Mouse (Mus musculus): Measurements from ENCODE around the gene Neurl3. TPM values are rescaled to one million over a fixed set of nuclear protein-coding genes. Genes with fewer than 3 reads are reported as not detected.

Gene Neurl3
- total RNA-seq, 1 experiment = 0.18 TPM

- TF ChIP-seq HCFC1 (IDR thresholded peaks at IDR 0.05; ENCODE audit: borderline replicate concordance, insufficient read depth, low read length) = no peak
- no peak for TF ChIP-seq MAFK (IDR thresholded peaks at IDR 0.05; ENCODE audit: insufficient read depth, low read depth, low read length)
- TF ChIP-seq ZNF384 (IDR thresholded peaks at IDR 0.05; ENCODE audit: low read depth, low read length) = no peak
- no peak for TF ChIP-seq ZC3H11A (IDR thresholded peaks at IDR 0.05; ENCODE audit: borderline replicate concordance, low read depth, low read length)
- no peak for TF ChIP-seq CHD2 (IDR thresholded peaks at IDR 0.05; ENCODE audit: low read depth, low read length)
- in situ Hi-C loops (cut with MboI; ENCODE audit: low sequenced_read_pairs in 2 of 2, unreplicated experiment in 2 of 2) = no loop called here
- Histone ChIP-seq H3K36me3 (ENCODE audit: control insufficient read depth, insufficient read depth, low read length, poor library complexity, severe bottlenecking) (no peaks in the 10 kb centered on the region), H3K9me3 (ENCODE audit: control insufficient read depth, insufficient read depth, low read depth, low read length) (no peaks in the 10 kb centered on the region), H3K9ac (ENCODE audit: insufficient read depth, low read depth, low read length, poor library complexity, severe bottlenecking) (no peak overlapping the region), H3K27ac (ENCODE audit: insufficient read depth, low read depth, low read length, poor library complexity, severe bottlenecking) (no peak overlapping the region), H3K4me1 (ENCODE audit: control insufficient read depth in 2 of 2, insufficient read depth in 2 of 2, low read length in 2 of 2, poor library complexity in 1 of 2) (no peaks in the 10 kb centered on the region), H3K4me3 (ENCODE audit: insufficient read depth in 1 of 2, low read depth in 1 of 2, low read length in 2 of 2, poor library complexity in 1 of 2, severe bottlenecking in 1 of 2) (no peak overlapping the region)
- no peak for DNase-seq (ENCODE audit: low read depth, low spot score)
These were observed 14.1 kb downstream of the Neurl3 start for GRCm38 (mm10) chr1:36260418-36260817.

DNA sequence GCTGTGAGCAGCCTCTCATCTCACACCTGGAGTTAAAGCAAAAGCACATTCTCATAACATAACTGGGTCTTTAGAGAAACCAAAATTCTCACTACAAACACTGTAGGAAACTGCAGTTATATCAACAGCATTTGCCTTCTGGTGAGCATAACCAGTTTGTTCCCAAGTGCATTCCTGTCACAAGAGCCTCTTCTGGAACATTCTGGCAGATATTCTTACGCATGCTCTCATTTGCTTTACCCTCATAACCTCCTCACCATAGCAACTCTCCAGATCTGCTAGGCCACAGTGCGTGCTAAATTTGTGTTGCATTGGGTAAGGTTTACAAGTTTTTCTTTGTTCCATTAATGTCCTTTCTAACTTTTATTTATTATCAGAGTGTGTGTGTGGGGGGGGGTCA, 15.2 kb downstream of the Neurl3 start:
- in situ Hi-C loops (cut with MboI; ENCODE audit: low sequenced_read_pairs in 2 of 2, unreplicated experiment in 2 of 2) = no loop called here

GRCm38 (mm10) chr1:36258631-36259030, 15.8 kb downstream of the Neurl3 start:
- no peak overlapping the region for H3K27ac ChIP-seq (ENCODE audit: insufficient read depth, low read depth, low read length, poor library complexity, severe bottlenecking)

More for the DNA sequence above, 15.2 kb downstream of the Neurl3 start:
- TF ChIP-seq ZNF384 (IDR thresholded peaks at IDR 0.05; ENCODE audit: low read depth, low read length) (no peak), MAFK (IDR thresholded peaks at IDR 0.05; ENCODE audit: insufficient read depth, low read depth, low read length) (no peak), HCFC1 (IDR thresholded peaks at IDR 0.05; ENCODE audit: borderline replicate concordance, insufficient read depth, low read length) (no peak), ZC3H11A (IDR thresholded peaks at IDR 0.05; ENCODE audit: borderline replicate concordance, low read depth, low read length) (no peak), CHD2 (IDR thresholded peaks at IDR 0.05; ENCODE audit: low read depth, low read length) (no peak)
- H3K9me3 ChIP-seq (ENCODE audit: control insufficient read depth, insufficient read depth, low read depth, low read length) = no peaks in the 10 kb centered on the region
- H3K36me3 ChIP-seq (ENCODE audit: control insufficient read depth, insufficient read depth, low read length, poor library complexity, severe bottlenecking) = no peaks in the 10 kb centered on the region
- H3K4me1 ChIP-seq (ENCODE audit: control insufficient read depth in 2 of 2, insufficient read depth in 2 of 2, low read length in 2 of 2, poor library complexity in 1 of 2) = peaks cover 0 to 3% of the 10 kb centered on the region in 2 experiments; a peak in 1 of 4 replicates
- H3K4me3 ChIP-seq (ENCODE audit: insufficient read depth in 1 of 2, low read depth in 1 of 2, low read length in 2 of 2, poor library complexity in 1 of 2, severe bottlenecking in 1 of 2) = no peak overlapping the region
- H3K27ac ChIP-seq (ENCODE audit: insufficient read depth, low read depth, low read length, poor library complexity, severe bottlenecking) = no peak overlapping the region
- no peak overlapping the region for H3K9ac ChIP-seq (ENCODE audit: insufficient read depth, low read depth, low read length, poor library complexity, severe bottlenecking)
- DNase-seq (ENCODE audit: low read depth, low spot score) = no peak

DNA sequence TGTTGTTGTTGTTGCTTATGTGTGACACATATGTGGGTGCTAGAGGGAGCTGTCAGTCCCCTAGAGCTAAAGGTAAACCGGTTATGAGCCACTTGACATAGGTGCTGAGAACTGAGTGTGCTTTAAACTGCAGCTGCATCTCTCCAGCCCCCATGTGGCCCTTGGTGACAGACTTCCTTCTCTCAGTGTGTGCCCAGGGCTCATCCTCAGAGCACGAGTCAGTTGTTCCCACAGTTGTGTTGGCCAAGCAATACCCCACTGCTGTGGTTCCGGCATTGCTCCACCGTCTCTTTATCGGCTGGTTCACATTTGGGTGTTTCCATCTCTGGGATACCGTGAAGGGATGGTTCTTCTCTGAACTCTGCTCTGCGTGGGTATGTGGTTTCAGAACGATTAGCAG, 17.2 kb downstream of the Neurl3 start:
- in situ Hi-C loops (cut with MboI; ENCODE audit: low sequenced_read_pairs in 2 of 2, unreplicated experiment in 2 of 2) = no loop called here
- H3K9me3 ChIP-seq (ENCODE audit: control insufficient read depth, insufficient read depth, low read depth, low read length) = no peaks in the 10 kb centered on the region
- DNase-seq (ENCODE audit: low read depth, low spot score) = no peak
- peaks cover 0 to 3% of the 10 kb centered on the region in 2 experiments; a peak in 1 of 4 replicates for H3K4me1 ChIP-seq (ENCODE audit: control insufficient read depth in 2 of 2, insufficient read depth in 2 of 2, low read length in 2 of 2, poor library complexity in 1 of 2)
- no peak overlapping the region for H3K4me3 ChIP-seq (ENCODE audit: insufficient read depth in 1 of 2, low read depth in 1 of 2, low read length in 2 of 2, poor library complexity in 1 of 2, severe bottlenecking in 1 of 2)
- TF ChIP-seq CHD2 (IDR thresholded peaks at IDR 0.05; ENCODE audit: low read depth, low read length) (no peak), MAFK (IDR thresholded peaks at IDR 0.05; ENCODE audit: insufficient read depth, low read depth, low read length) (no peak), HCFC1 (IDR thresholded peaks at IDR 0.05; ENCODE audit: borderline replicate concordance, insufficient read depth, low read length) (no peak), ZNF384 (IDR thresholded peaks at IDR 0.05; ENCODE audit: low read depth, low read length) (no peak)
- no peak overlapping the region for H3K27ac ChIP-seq (ENCODE audit: insufficient read depth, low read depth, low read length, poor library complexity, severe bottlenecking)
- no peaks in the 10 kb centered on the region for H3K36me3 ChIP-seq (ENCODE audit: control insufficient read depth, insufficient read depth, low read length, poor library complexity, severe bottlenecking)
- no peak overlapping the region for H3K9ac ChIP-seq (ENCODE audit: insufficient read depth, low read depth, low read length, poor library complexity, severe bottlenecking)

More at GRCm38 (mm10) chr1:36258631-36259030, 15.8 kb downstream of the Neurl3 start:
- Histone ChIP-seq H3K4me3 (ENCODE audit: insufficient read depth in 1 of 2, low read depth in 1 of 2, low read length in 2 of 2, poor library complexity in 1 of 2, severe bottlenecking in 1 of 2) (no peak overlapping the region), H3K9ac (ENCODE audit: insufficient read depth, low read depth, low read length, poor library complexity, severe bottlenecking) (no peak overlapping the region), H3K9me3 (ENCODE audit: control insufficient read depth, insufficient read depth, low read depth, low read length) (no peaks in the 10 kb centered on the region), H3K4me1 (ENCODE audit: control insufficient read depth in 2 of 2, insufficient read depth in 2 of 2, low read length in 2 of 2, poor library complexity in 1 of 2) (peaks cover 0 to 3% of the 10 kb centered on the region in 2 experiments; a peak in 1 of 4 replicates), H3K36me3 (ENCODE audit: control insufficient read depth, insufficient read depth, low read length, poor library complexity, severe bottlenecking) (no peaks in the 10 kb centered on the region)
- in situ Hi-C loops (cut with MboI; ENCODE audit: low sequenced_read_pairs in 2 of 2, unreplicated experiment in 2 of 2) = no loop called here
- TF ChIP-seq ZNF384 (IDR thresholded peaks at IDR 0.05; ENCODE audit: low read depth, low read length) (no peak), MAFK (IDR thresholded peaks at IDR 0.05; ENCODE audit: insufficient read depth, low read depth, low read length) (no peak), ZC3H11A (IDR thresholded peaks at IDR 0.05; ENCODE audit: borderline replicate concordance, low read depth, low read length) (no peak), HCFC1 (IDR thresholded peaks at IDR 0.05; ENCODE audit: borderline replicate concordance, insufficient read depth, low read length) (no peak), CHD2 (IDR thresholded peaks at IDR 0.05; ENCODE audit: low read depth, low read length) (no peak)
- DNase-seq (ENCODE audit: low read depth, low spot score) = no peak
